Mouse (Mus musculus) CD4-positive helper T cell, adult 2 months (primary cell): ENCODE data around the gene Olfr1160.
"Not testable (repeated sequence)": the region's sequence is repeated elsewhere in the genome, so short reads cannot be mapped to it uniquely, and the experiment has no call there.

Experiments used
- DNase-seq: peaks from one replicate; pipeline ENCODE4 v3.0.0-alpha.2; 2012; ENCODE audit warnings: low read depth, missing footprints, low spot score

The Olfr1160 gene

GRCm38 (mm10) chr2:88007515-88008318 is at the start of gene Olfr1160:
Gene Olfr1160 (minus strand): TSS chr2:88008268.
- DNase-seq: no peak

GRCm38 (mm10) chr2:88051029-88051428 is 43.0 kb upstream of the Olfr1160 start, which contains the start of gene Olfr1162:
Gene Olfr1162 (minus strand): TSS chr2:88051129.
- DNase-seq: no peak

- no peak for DNase-seq
These were observed 29.5 kb upstream of the Olfr1160 start, which contains the start of gene Olfr73 for GRCm38 (mm10) chr2:88037599-88037998. Gene Olfr73 (minus strand): TSS chr2:88037699.

- DNase-seq: not testable (repeated sequence)
These were observed 14.4 kb upstream of the Olfr1160 start, which contains the start of gene Olfr1161 for GRCm38 (mm10) chr2:88022474-88022873. Gene Olfr1161 (plus strand): TSS chr2:88022774.

GRCm38 (mm10) chr2:87989813-87990212 is 18.3 kb downstream of the Olfr1160 start, which contains the start of gene Olfr1158:
Gene Olfr1158 (plus strand): TSS chr2:87990113.
- no peak for DNase-seq

GRCm38 (mm10) chr2:87974563-87974962 is 33.5 kb downstream of the Olfr1160 start, which contains the start of gene Olfr74:
Gene Olfr74 (minus strand): TSS chr2:87974663.
- DNase-seq: no peak

GRCm38 (mm10) chr2:87968199-87968598 is 39.9 kb downstream of the Olfr1160 start, which contains the start of gene Olfr1157:
Gene Olfr1157 (minus strand): TSS chr2:87968299.
- no peak for DNase-seq

GRCm38 (mm10) chr2:87953000-87953399 is 55.1 kb downstream of the Olfr1160 start, which contains the start of gene Olfr1156:
Gene Olfr1156 (minus strand): TSS chr2:87953100.
- no peak for DNase-seq
